Mouse (Mus musculus) megakaryocyte, embryonic 14.5 days (primary cell): ENCODE data around the gene Pcdh9.

Source experiments
- FLI1 ChIP-seq: IDR thresholded peaks from 2 replicates; pipeline ENCODE4 v1.6.1; 2012; ENCODE audit warnings: low read length, inconsistent platforms, mixed read lengths
- GATA1 ChIP-seq: IDR thresholded peaks from 3 replicates; pipeline ENCODE4 v1.6.1; 2012; ENCODE audit warnings: mixed read lengths, low read length, inconsistent platforms, borderline replicate concordance

DNA sequence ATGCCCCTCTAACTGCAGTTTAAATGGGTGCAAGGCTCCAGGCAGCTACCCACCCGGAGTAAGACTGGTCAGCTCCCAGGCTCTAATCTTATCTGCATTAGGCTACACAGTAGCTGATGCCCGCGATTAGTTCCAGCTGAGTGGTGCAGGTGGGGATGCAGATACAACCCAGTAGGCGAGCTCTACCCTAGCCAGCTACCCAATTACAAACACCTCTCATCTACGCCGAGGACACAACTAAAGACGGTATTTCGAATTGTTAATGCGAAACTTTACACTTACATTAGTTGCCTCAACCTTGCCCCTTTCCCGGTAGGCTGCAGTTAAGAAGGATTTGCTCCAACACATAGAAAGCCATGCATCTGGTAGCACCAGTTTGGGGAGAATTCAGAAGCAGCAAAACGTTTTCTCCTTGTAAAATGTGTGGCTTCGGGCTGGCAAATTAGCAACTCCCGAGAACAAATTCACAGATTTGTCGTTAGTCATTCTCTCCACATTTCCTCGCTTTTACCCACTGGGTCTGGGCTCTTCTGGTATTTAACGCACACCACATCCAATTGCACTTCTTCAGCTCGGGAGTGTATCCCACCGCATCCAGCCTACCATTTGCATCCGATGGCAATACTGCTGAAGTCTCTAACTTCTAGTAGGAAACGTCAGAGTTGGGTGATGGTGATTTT is 500 bp downstream of the Pcdh9 start:
- TF ChIP-seq FLI1 (no peak), GATA1 (no peak)
